Mouse (Mus musculus) liver, embryonic 11.5 days (tissue): ENCODE measurements around the gene Kap. TPM values are rescaled to one million over a fixed set of nuclear protein-coding genes. Genes with fewer than 3 reads are reported as not detected.

Source experiments
- ATAC-seq: fragments of 200-750 bp; cut with Nextera tagmentation; replicated peaks from 2 replicates; pipeline ENCODE4 v1.8.0; 2017; ENCODE audit warnings: moderate number of reproducible peaks, mild to moderate bottlenecking, moderate TSS enrichment, moderate library complexity; ENCODE audit not compliant: low FRiP score
- DNase-seq: peaks from one replicate; pipeline ENCODE4 v3.0.0-alpha.2; 2017; ENCODE audit warnings: low spot score
- H3K27ac ChIP-seq: fragments of 300-500 bp; sonication (generic); 2 replicates; pipeline ENCODE4 v1.5.1; 2014; ENCODE audit warnings: mild to moderate bottlenecking, low read depth, low read length, control low read depth
- H3K27me3 ChIP-seq: fragments of 300-500 bp; sonication (generic); replicated peaks from 2 replicates; pipeline ENCODE4 v1.6.1; 2014; ENCODE audit warnings: low read length, mixed read lengths; ENCODE audit not compliant: control insufficient read depth, insufficient read depth
- H3K36me3 ChIP-seq: fragments of 300-500 bp; sonication (generic); 2 replicates; pipeline ENCODE4 v1.6.1; 2014; ENCODE audit warnings: mild to moderate bottlenecking, low read length, moderate library complexity, mixed read lengths; ENCODE audit not compliant: control insufficient read depth, insufficient read depth
- H3K4me1 ChIP-seq: fragments of 300-500 bp; sonication (generic); replicated peaks from 2 replicates; pipeline ENCODE4 v1.6.1; 2014; ENCODE audit warnings: low read length, mixed read lengths; ENCODE audit not compliant: control insufficient read depth, insufficient read depth
- H3K4me2 ChIP-seq: fragments of 300-500 bp; sonication (generic); 2 replicates; pipeline ENCODE4 v1.6.1; 2014; ENCODE audit warnings: mild to moderate bottlenecking, control low read depth, moderate library complexity
- H3K4me3 ChIP-seq: fragments of 300-500 bp; sonication (generic); 2 replicates; pipeline ENCODE4 v1.5.1; 2014; ENCODE audit warnings: low read depth, low read length, control low read depth
- H3K9ac ChIP-seq: fragments of 300-500 bp; sonication (generic); 2 replicates; pipeline ENCODE4 v1.6.1; 2014; ENCODE audit warnings: low read depth, low read length, control low read depth
- H3K9me3 ChIP-seq: fragments of 300-500 bp; sonication (generic); 2 replicates; pipeline ENCODE4 v1.6.1; 2016; ENCODE audit warnings: low read length, inconsistent platforms, mixed read lengths; ENCODE audit not compliant: control insufficient read depth
- WGBS: fragments of 180-500 bp; shearing (Covaris S2); extraction: QIAGEN DNeasy Blood & Tissue Kit; methylation state at CpG from one replicate; pipeline ENCODE4 v1.1.7; 2014; 5-methylcytosine and 5-hydroxymethylcytosine counted together
- polyA plus RNA-seq: library from polyadenylated mRNA; unstranded; fragments of >200 nt; fragmentation: Nextera tagmentation; extraction: Ambion mirVana; gene quantifications from 2 replicates; pipeline ENCODE4 v1.2.1, GENCODE M21; 2014

Kap gene
- not detected in 2 replicates for polyA plus RNA-seq

- no peak within 1 kb of the TSS for H3K4me3 ChIP-seq
- H3K4me1 ChIP-seq: no peaks in the 10 kb centered on the region
- no peak within 1 kb of the TSS for H3K27ac ChIP-seq
- H3K9me3 ChIP-seq: no peaks in the 10 kb centered on the region
- 82% methylated on average over 1 of the region's 1 CpGs for WGBS
- DNase-seq (no peak), ATAC-seq (no peak)
- H3K9ac ChIP-seq: no peak within 1 kb of the TSS
- no peak within 1 kb of the TSS for H3K4me2 ChIP-seq
- H3K36me3 ChIP-seq: no peaks in the 10 kb centered on the region
- no peaks in the 10 kb centered on the region for H3K27me3 ChIP-seq
Measured at GRCm38 (mm10) chr6:133853526-133853925, at the start of gene Kap. Gene Kap (minus strand): TSS chr6:133853762.

GRCm38 (mm10) chr6:133885871-133886415, 32.4 kb upstream of the Kap start:
- H3K9ac ChIP-seq: no peak overlapping the region
- H3K4me2 ChIP-seq: no peak overlapping the region
- H3K27ac ChIP-seq: no peak overlapping the region
- H3K4me3 ChIP-seq: no peak overlapping the region
- no peaks in the 10 kb centered on the region for H3K9me3 ChIP-seq
- no peaks in the 10 kb centered on the region for H3K4me1 ChIP-seq
- ATAC-seq (no peak), DNase-seq (no peak)
- H3K36me3 ChIP-seq: no peaks in the 10 kb centered on the region
- no peaks in the 10 kb centered on the region for H3K27me3 ChIP-seq
- 80% methylated on average over 5 of the region's 5 CpGs for WGBS

GRCm38 (mm10) chr6:133883446-133883985, 30.0 kb upstream of the Kap start:
- WGBS: 83% methylated on average over 5 of the region's 5 CpGs

GRCm38 (mm10) chr6:133875906-133876462, 22.4 kb upstream of the Kap start:
- Histone ChIP-seq H3K27ac (no peak overlapping the region), H3K36me3 (no peaks in the 10 kb centered on the region), H3K4me2 (no peak overlapping the region), H3K4me1 (no peaks in the 10 kb centered on the region), H3K9ac (no peak overlapping the region), H3K9me3 (no peaks in the 10 kb centered on the region), H3K4me3 (no peak overlapping the region), H3K27me3 (no peaks in the 10 kb centered on the region)
- ATAC-seq (no peak), DNase-seq (no peak)
- 26% methylated on average over 12 of the region's 12 CpGs for WGBS

More at GRCm38 (mm10) chr6:133883446-133883985, 30.0 kb upstream of the Kap start:
- Histone ChIP-seq H3K27me3 (no peaks in the 10 kb centered on the region), H3K36me3 (no peaks in the 10 kb centered on the region), H3K9ac (no peak overlapping the region), H3K4me3 (no peak overlapping the region), H3K4me2 (no peak overlapping the region), H3K27ac (no peak overlapping the region), H3K4me1 (no peaks in the 10 kb centered on the region), H3K9me3 (no peaks in the 10 kb centered on the region)
- DNase-seq: no peak
- ATAC-seq: no peak

GRCm38 (mm10) chr6:133872667-133873066, 19.1 kb upstream of the Kap start:
- Histone ChIP-seq H3K4me3 (no peak overlapping the region), H3K4me1 (no peaks in the 10 kb centered on the region), H3K27ac (no peak overlapping the region), H3K9me3 (no peaks in the 10 kb centered on the region), H3K36me3 (no peaks in the 10 kb centered on the region), H3K27me3 (no peaks in the 10 kb centered on the region), H3K4me2 (no peak overlapping the region), H3K9ac (no peak overlapping the region)
- DNase-seq (no peak), ATAC-seq (no peak)
- WGBS: 68% methylated on average over 2 of the region's 2 CpGs

GRCm38 (mm10) chr6:133871131-133871530, 17.6 kb upstream of the Kap start:
- Histone ChIP-seq H3K9ac (no peak overlapping the region), H3K27ac (no peak overlapping the region), H3K4me2 (no peak overlapping the region), H3K9me3 (no peaks in the 10 kb centered on the region), H3K4me1 (no peaks in the 10 kb centered on the region), H3K4me3 (no peak overlapping the region), H3K27me3 (no peaks in the 10 kb centered on the region), H3K36me3 (no peaks in the 10 kb centered on the region)
- ATAC-seq (no peak), DNase-seq (no peak)
- WGBS: 68% methylated on average over 1 of the region's 1 CpGs

GRCm38 (mm10) chr6:133868381-133868780, 14.8 kb upstream of the Kap start:
- ATAC-seq (no peak), DNase-seq (no peak)
- H3K9me3 ChIP-seq: no peaks in the 10 kb centered on the region
- H3K4me1 ChIP-seq: no peaks in the 10 kb centered on the region
- H3K27ac ChIP-seq: no peak overlapping the region
- H3K9ac ChIP-seq: no peak overlapping the region
- no peak overlapping the region for H3K4me2 ChIP-seq
- no peak overlapping the region for H3K4me3 ChIP-seq
- 90% methylated on average over 1 of the region's 1 CpGs for WGBS
- no peaks in the 10 kb centered on the region for H3K27me3 ChIP-seq
- no peaks in the 10 kb centered on the region for H3K36me3 ChIP-seq

- DNase-seq (no peak), ATAC-seq (no peak)
- no peak overlapping the region for H3K4me2 ChIP-seq
- H3K4me3 ChIP-seq: no peak overlapping the region
- no peak overlapping the region for H3K9ac ChIP-seq
- H3K27ac ChIP-seq: no peak overlapping the region
- no peaks in the 10 kb centered on the region for H3K27me3 ChIP-seq
- H3K4me1 ChIP-seq: no peaks in the 10 kb centered on the region
- H3K9me3 ChIP-seq: no peaks in the 10 kb centered on the region
- H3K36me3 ChIP-seq: no peaks in the 10 kb centered on the region
- 62% methylated on average over 2 of the region's 2 CpGs for WGBS
Measured at GRCm38 (mm10) chr6:133855871-133856270, 2.3 kb upstream of the Kap start.

- no peak overlapping the region for H3K4me2 ChIP-seq
- no peak for DNase-seq
- H3K27ac ChIP-seq: no peak overlapping the region
- no peak overlapping the region for H3K4me3 ChIP-seq
- no peaks in the 10 kb centered on the region for H3K9me3 ChIP-seq
- H3K4me1 ChIP-seq: no peaks in the 10 kb centered on the region
- H3K36me3 ChIP-seq: no peaks in the 10 kb centered on the region
- no peak for ATAC-seq
- no peaks in the 10 kb centered on the region for H3K27me3 ChIP-seq
- WGBS: 60% methylated on average over 2 of the region's 2 CpGs
- H3K9ac ChIP-seq: no peak overlapping the region
Measured at GRCm38 (mm10) chr6:133849359-133849758, 4.2 kb downstream of the Kap start.
